ENCODE assay signal across 25 mouse cellular contexts in genomic region chr9:110342008-110342407, GRCm38 (mm10). TPM values are rescaled to one million over a fixed set of nuclear protein-coding genes. Genes with fewer than 3 reads are reported as not detected.
DNase-seq lines count a peak whose midpoint lies in the region; ATAC-seq and TF ChIP-seq lines count a peak whose summit lies in the region.
"Had no signal": no experiment of that assay in that cellular context is flagged by ENCODE, and none has a peak within 500 bp of the region (broad histone marks: within the 10 kb centered on the region; RNA-seq: fewer than 3 reads in every experiment).

No protein-coding gene starts in this region.

- WGBS in liver, adult 2 months: 85% methylated on average over 8 of the region's 8 CpGs
- 68% methylated on average over 8 of the region's 8 CpGs for WGBS in liver, embryonic 11.5 days
- 76% methylated on average over 8 of the region's 8 CpGs for WGBS in intestine, embryonic 15.5 days

- peaks cover 30% of the 10 kb centered on the region for H3K4me1 ChIP-seq in liver, adult 2 months (ENCODE audit: control insufficient read depth, insufficient read depth, low read length)
- H3K4me1 ChIP-seq in liver, embryonic 11.5 days (replicated peaks; ENCODE audit: control insufficient read depth, insufficient read depth, low read length): 0 out of 2 replicates have a peak, but pooled peaks cover 2% of the 10 kb centered on the region
- H3K4me1 ChIP-seq in intestine, embryonic 15.5 days (replicated peaks): peaks cover 7% of the 10 kb centered on the region; the same call in 1 of the 2 replicates

- no peak overlapping the region for H3K9ac ChIP-seq in liver, adult 2 months (ENCODE audit: low read depth, low read length)
- H3K9ac ChIP-seq in liver, embryonic 11.5 days (ENCODE audit: low read depth, low read length): no peak overlapping the region
- no peak overlapping the region for H3K9ac ChIP-seq in intestine, embryonic 15.5 days
- H3K9ac ChIP-seq: heart, embryonic 13.5 days; hindbrain, embryonic 15.5 days had no signal

- no peak for TF ChIP-seq CTCF in liver, adult 2 months (IDR thresholded peaks at IDR 0.05; ENCODE audit: low read depth, low read length)

- no peak for TF ChIP-seq POLR2A in liver, adult 2 months (IDR thresholded peaks at IDR 0.05; ENCODE audit: extremely low read depth, insufficient read depth, low read length)

- no peak overlapping the region for H3K4me3 ChIP-seq in liver, adult 2 months (ENCODE audit: insufficient read depth, low read depth, low read length)
- H3K4me3 ChIP-seq in liver, embryonic 11.5 days (ENCODE audit: low read depth, low read length): no peak overlapping the region
- no peak overlapping the region for H3K4me3 ChIP-seq in intestine, embryonic 15.5 days (replicated peaks)
- H3K4me3 ChIP-seq: embryonic facial prominence, embryonic 10.5 days; erythroblast, embryonic 14.5 days; forebrain, embryonic 10.5 days; gastrocnemius, adult 2 months; heart, embryonic 13.5 days; hindbrain, embryonic 15.5 days had no signal

- no peak overlapping the region for H3K4me2 ChIP-seq in liver, embryonic 11.5 days
- no peak overlapping the region for H3K4me2 ChIP-seq in intestine, embryonic 15.5 days (replicated peaks)
- H3K4me2 ChIP-seq: heart, embryonic 13.5 days; hindbrain, embryonic 15.5 days had no signal

- H3K79me2 ChIP-seq in liver, adult 2 months (ENCODE audit: control insufficient read depth, insufficient read depth, low read length): peaks cover 37% of the 10 kb centered on the region; the same call in 1 of the 2 replicates

- H3K36me3 ChIP-seq in liver, adult 2 months (ENCODE audit: control insufficient read depth, insufficient read depth, low read length): no peaks in the 10 kb centered on the region
- no peaks in the 10 kb centered on the region for H3K36me3 ChIP-seq in liver, embryonic 11.5 days (ENCODE audit: control insufficient read depth, insufficient read depth, low read length)
- H3K36me3 ChIP-seq in intestine, embryonic 15.5 days: no peaks in the 10 kb centered on the region
- H3K36me3 ChIP-seq: embryonic facial prominence, embryonic 10.5 days; forebrain, embryonic 10.5 days; heart, embryonic 13.5 days; hindbrain, embryonic 15.5 days had no signal

- peak overlapping the region; percentile 44; the same call in 1 of the 2 replicates for H3K27ac ChIP-seq in liver, adult 2 months (replicated peaks; ENCODE audit: insufficient read depth, low read depth, low read length)
- H3K27ac ChIP-seq in liver, embryonic 11.5 days (ENCODE audit: low read depth, low read length): no peak overlapping the region
- no peak overlapping the region for H3K27ac ChIP-seq in intestine, embryonic 15.5 days
- H3K27ac ChIP-seq: embryonic facial prominence, embryonic 10.5 days; forebrain, embryonic 10.5 days; gastrocnemius, adult 2 months; heart, embryonic 13.5 days; hindbrain, embryonic 15.5 days had no signal

- no peaks in the 10 kb centered on the region for H3K27me3 ChIP-seq in liver, adult 2 months (ENCODE audit: control insufficient read depth, insufficient read depth, low read length)
- no peaks in the 10 kb centered on the region for H3K27me3 ChIP-seq in liver, embryonic 11.5 days (replicated peaks; ENCODE audit: control insufficient read depth, insufficient read depth, low read length)
- H3K27me3 ChIP-seq in intestine, embryonic 15.5 days (replicated peaks): no peaks in the 10 kb centered on the region
- H3K27me3 ChIP-seq: CH12.LX; heart, embryonic 13.5 days; hindbrain, embryonic 15.5 days; Patski had no signal

- peak; percentile 29 to 31 for DNase-seq in frontal cortex, postnatal 36 days (ENCODE audit: low spot score in 2 of 2)
- no peak for DNase-seq in frontal cortex, postnatal 10 days (ENCODE audit: low spot score in 2 of 2)
- no peak for DNase-seq in liver, adult 2 months (ENCODE audit: extremely low read depth, low read depth, low spot score)
- DNase-seq in liver, embryonic 11.5 days (ENCODE audit: low spot score): no peak
- DNase-seq in brain, adult 2 months (ENCODE audit: low read depth, low spot score): peak; percentile 52
- DNase-seq: adrenal gland, postnatal 14 days; cerebellum, adult 18-20 months; cerebellum, adult 9-11 months; cerebellum, postnatal 36 days; gastrocnemius, adult 2 months; gastrocnemius, postnatal 25 days; heart, adult 11 months; heart, postnatal 36 days had no signal

- H3K9me3 ChIP-seq in liver, embryonic 11.5 days (ENCODE audit: control insufficient read depth, low read length): no peaks in the 10 kb centered on the region
- no peaks in the 10 kb centered on the region for H3K9me3 ChIP-seq in intestine, embryonic 15.5 days
- H3K9me3 ChIP-seq: embryonic facial prominence, embryonic 10.5 days; forebrain, embryonic 10.5 days; heart, embryonic 13.5 days; hindbrain, embryonic 15.5 days had no signal

- ATAC-seq in liver, embryonic 11.5 days (replicated peaks; ENCODE audit: low FRiP score): no peak
- ATAC-seq in megakaryocyte, adult 5-6 weeks (ENCODE audit: poor library complexity, severe bottlenecking): peak; percentile 43; the same call in 1 of the 2 replicates
- ATAC-seq in erythroblast, adult 5-6 weeks (replicated peaks; ENCODE audit: low FRiP score, poor library complexity, severe bottlenecking): no peak
- no peak for ATAC-seq in intestine, embryonic 15.5 days
- ATAC-seq: activated CD4-positive, CD25-positive, alpha-beta regulatory T cell, adult 4 months; forebrain, embryonic 14.5 days; Patski had no signal

RNA-seq across cellular contexts. Expression of gene Scap, which starts 8.9 kb away (rescaled TPM):
- total RNA-seq in liver, adult 2 months (2014; rRNA removed): 51.8 and 84.8 TPM in 2 replicates
- 68.7 and 72.9 TPM in 2 replicates for polyA plus RNA-seq in liver, adult 2 months (2012; rRNA removed)
- 32.9 and 36.7 TPM in 2 replicates for polyA plus RNA-seq in liver, embryonic 11.5 days (2014; fragmentation: Nextera tagmentation; extraction: Ambion mirVana)
- 12.8 and 14.5 TPM in 2 replicates for total RNA-seq in megakaryocyte, adult 5-6 weeks (2015)
- total RNA-seq in megakaryocyte, adult 5-6 weeks (2017): 9.4 and 18.7 TPM in 2 replicates
- total RNA-seq in erythroblast, adult 5-6 weeks (2015; ENCODE audit: low replicate concordance): 6.9 and 13.8 TPM in 2 replicates
- total RNA-seq in erythroblast, adult 5-6 weeks (2017; ENCODE audit: low replicate concordance): 2.6 and 3.7 TPM in 2 replicates
- polyA plus RNA-seq in intestine, embryonic 15.5 days (2015; fragmentation: Nextera tagmentation; extraction: Ambion mirVana): 29.7 and 31.4 TPM in 2 replicates

RNA-seq across cellular contexts. Expression of gene Elp6, which starts 37.0 kb away (rescaled TPM):
- total RNA-seq in liver, adult 2 months (2014; rRNA removed): 5.0 and 5.9 TPM in 2 replicates
- 6.6 and 7.3 TPM in 2 replicates for polyA plus RNA-seq in liver, adult 2 months (2012; rRNA removed)
- 27.7 TPM in 2 replicates for polyA plus RNA-seq in liver, embryonic 11.5 days (2014; fragmentation: Nextera tagmentation; extraction: Ambion mirVana)
- total RNA-seq in megakaryocyte, adult 5-6 weeks (2015): 4.8 and 5.1 TPM in 2 replicates
- total RNA-seq in megakaryocyte, adult 5-6 weeks (2017): 3.0 and 4.9 TPM in 2 replicates
- total RNA-seq in erythroblast, adult 5-6 weeks (2015; ENCODE audit: low replicate concordance): 0.19 and 1.5 TPM in 2 replicates
- 0.56 and 1.8 TPM in 2 replicates for total RNA-seq in erythroblast, adult 5-6 weeks (2017; ENCODE audit: low replicate concordance)
- polyA plus RNA-seq in intestine, embryonic 15.5 days (2015; fragmentation: Nextera tagmentation; extraction: Ambion mirVana): 22.0 and 22.3 TPM in 2 replicates

Comparison
In these comparisons a context has a peak if more than half of its experiments do, and no peak if none do; other contexts are left out.
1. DNase-seq: peak in frontal cortex, postnatal 36 days (2 of 2) and brain, adult 2 months (single experiment); none in frontal cortex, postnatal 10 days (0 of 2), liver, adult 2 months (single experiment) and liver, embryonic 11.5 days (single experiment).